Mouse (Mus musculus): ENCODE results near the gene Fmod. TPM values are rescaled to one million over a fixed set of nuclear protein-coding genes. Genes with fewer than 3 reads are reported as not detected.

Gene Fmod
- polyA plus RNA-seq, 2 experiments: 1.1 TPM

GRCm38 (mm10) chr1:134079477-134080163 is 42.6 kb downstream of the Fmod start:
- TF ChIP-seq CTCF (IDR thresholded peaks at IDR 0.05; ENCODE audit: low read depth) (no peak), EP300 (IDR thresholded peaks at IDR 0.05; ENCODE audit: low read depth) (no peak)
- H3K9me3 ChIP-seq (ENCODE audit: control insufficient read depth, low read length): no peaks in the 10 kb centered on the region
- no peak for DNase-seq (ENCODE audit: low read depth in 3 of 3, low spot score in 3 of 3)
- peaks cover 65 to 78% of the 10 kb centered on the region in 2 experiments for H3K4me1 ChIP-seq (replicated peaks; ENCODE audit: control insufficient read depth in 2 of 2, insufficient read depth in 2 of 2, low read length in 1 of 2)
- peak overlapping the region; percentile 80 for H3K27ac ChIP-seq
- H3K4me3 ChIP-seq (ENCODE audit: insufficient read depth in 1 of 2, low read depth in 2 of 2, low read length in 2 of 2): peak overlapping the region; percentile 44 to 92
- peak overlapping the region; percentile 84 for H3K9ac ChIP-seq (replicated peaks)
- WGBS (ENCODE audit: insufficient replicate concordance): 6% methylated on average over 9 of the region's 9 CpGs
- H3K4me2 ChIP-seq (ENCODE audit: low read depth): peak overlapping the region; percentile 92
- no peak for ATAC-seq (ENCODE audit: insufficient read depth)
- no peaks in the 10 kb centered on the region for H3K27me3 ChIP-seq (ENCODE audit: control insufficient read depth, insufficient read depth, low read length)
- peaks cover 32% of the 10 kb centered on the region for H3K36me3 ChIP-seq (replicated peaks; ENCODE audit: control insufficient read depth, insufficient read depth, low read depth)

- Histone ChIP-seq H3K27me3 (ENCODE audit: control insufficient read depth, insufficient read depth, low read length) (no peaks in the 10 kb centered on the region), H3K9ac (replicated peaks) (peak overlapping the region; percentile 84), H3K27ac (peak overlapping the region; percentile 80), H3K9me3 (ENCODE audit: control insufficient read depth, low read length) (no peaks in the 10 kb centered on the region), H3K4me3 (ENCODE audit: insufficient read depth in 1 of 2, low read depth in 2 of 2, low read length in 2 of 2) (no peak overlapping the region), H3K36me3 (replicated peaks; ENCODE audit: control insufficient read depth, insufficient read depth, low read depth) (peaks cover 24% of the 10 kb centered on the region), H3K4me1 (replicated peaks; ENCODE audit: control insufficient read depth in 2 of 2, insufficient read depth in 2 of 2, low read length in 1 of 2) (peaks cover 59 to 77% of the 10 kb centered on the region in 2 experiments), H3K4me2 (ENCODE audit: low read depth) (peak overlapping the region; percentile 92)
- TF ChIP-seq CTCF (IDR thresholded peaks at IDR 0.05; ENCODE audit: low read depth) (no peak), EP300 (IDR thresholded peaks at IDR 0.05; ENCODE audit: low read depth) (no peak)
- ATAC-seq (ENCODE audit: insufficient read depth) (no peak), DNase-seq (ENCODE audit: low read depth in 3 of 3, low spot score in 3 of 3) (no peak)
- 42% methylated on average over 4 of the region's 4 CpGs for WGBS (ENCODE audit: insufficient replicate concordance)
Measured at GRCm38 (mm10) chr1:134080406-134080805, 43.4 kb downstream of the Fmod start.

GRCm38 (mm10) chr1:134080881-134081450 is 43.9 kb downstream of the Fmod start:
- DNase-seq (ENCODE audit: low read depth in 3 of 3, low spot score in 3 of 3) (no peak), ATAC-seq (ENCODE audit: insufficient read depth) (no peak)
- Histone ChIP-seq H3K27me3 (ENCODE audit: control insufficient read depth, insufficient read depth, low read length) (no peaks in the 10 kb centered on the region), H3K9me3 (ENCODE audit: control insufficient read depth, low read length) (no peaks in the 10 kb centered on the region), H3K4me3 (ENCODE audit: insufficient read depth in 1 of 2, low read depth in 2 of 2, low read length in 2 of 2) (no peak overlapping the region), H3K4me2 (ENCODE audit: low read depth) (peak overlapping the region; percentile 92; the same call in 1 of the 2 replicates), H3K4me1 (replicated peaks; ENCODE audit: control insufficient read depth in 2 of 2, insufficient read depth in 2 of 2, low read length in 1 of 2) (peaks cover 53 to 73% of the 10 kb centered on the region in 2 experiments), H3K9ac (replicated peaks) (peak overlapping the region; percentile 84), H3K27ac (peak overlapping the region; percentile 80), H3K36me3 (replicated peaks; ENCODE audit: control insufficient read depth, insufficient read depth, low read depth) (peaks cover 19% of the 10 kb centered on the region)
- TF ChIP-seq CTCF (IDR thresholded peaks at IDR 0.05; ENCODE audit: low read depth): no peak
- no peak for TF ChIP-seq EP300 (IDR thresholded peaks at IDR 0.05; ENCODE audit: low read depth)
- WGBS (ENCODE audit: insufficient replicate concordance): 79% methylated on average over 5 of the region's 5 CpGs

- Histone ChIP-seq H3K27ac (peak overlapping the region; percentile 94), H3K9ac (replicated peaks) (peak overlapping the region; percentile 67), H3K4me1 (replicated peaks; ENCODE audit: control insufficient read depth in 2 of 2, insufficient read depth in 2 of 2, low read length in 1 of 2) (peaks cover 63 to 78% of the 10 kb centered on the region in 2 experiments), H3K9me3 (ENCODE audit: control insufficient read depth, low read length) (no peaks in the 10 kb centered on the region), H3K27me3 (ENCODE audit: control insufficient read depth, insufficient read depth, low read length) (no peaks in the 10 kb centered on the region), H3K4me2 (ENCODE audit: low read depth) (peak overlapping the region; percentile 66), H3K36me3 (replicated peaks; ENCODE audit: control insufficient read depth, insufficient read depth, low read depth) (no peaks in the 10 kb centered on the region), H3K4me3 (ENCODE audit: insufficient read depth in 1 of 2, low read depth in 2 of 2, low read length in 2 of 2) (peak overlapping the region; percentile 11 to 19; a peak in 2 of 4 replicates)
- 0 out of 2 replicates have a peak, but pooled peaks have one; percentile 11 for TF ChIP-seq CTCF (IDR thresholded peaks at IDR 0.05; ENCODE audit: low read depth)
- TF ChIP-seq EP300 (IDR thresholded peaks at IDR 0.05; ENCODE audit: low read depth): peak; percentile 77
- peak in 1 of 3 experiments; percentile 68 for DNase-seq (ENCODE audit: low read depth in 3 of 3, low spot score in 3 of 3)
- WGBS (ENCODE audit: insufficient replicate concordance): 34% methylated on average over 11 of the region's 11 CpGs
- ATAC-seq (ENCODE audit: insufficient read depth): peak; percentile 56
Measured at GRCm38 (mm10) chr1:134082987-134083516, 46.0 kb downstream of the Fmod start.

- DNase-seq (ENCODE audit: low read depth in 3 of 3, low spot score in 3 of 3): no peak
- H3K27ac ChIP-seq: peak overlapping the region; percentile 94
- WGBS (ENCODE audit: insufficient replicate concordance): 62% methylated on average over 8 of the region's 8 CpGs
- peaks cover 68 to 84% of the 10 kb centered on the region in 2 experiments for H3K4me1 ChIP-seq (replicated peaks; ENCODE audit: control insufficient read depth in 2 of 2, insufficient read depth in 2 of 2, low read length in 1 of 2)
- H3K4me3 ChIP-seq (ENCODE audit: insufficient read depth in 1 of 2, low read depth in 2 of 2, low read length in 2 of 2): no peak overlapping the region
- H3K27me3 ChIP-seq (ENCODE audit: control insufficient read depth, insufficient read depth, low read length): no peaks in the 10 kb centered on the region
- no peaks in the 10 kb centered on the region for H3K9me3 ChIP-seq (ENCODE audit: control insufficient read depth, low read length)
- H3K36me3 ChIP-seq (replicated peaks; ENCODE audit: control insufficient read depth, insufficient read depth, low read depth): no peaks in the 10 kb centered on the region
- 0 out of 2 replicates have a peak overlapping the region, but pooled peaks have one; percentile 21 for H3K9ac ChIP-seq (replicated peaks)
- peak overlapping the region; percentile 66 for H3K4me2 ChIP-seq (ENCODE audit: low read depth)
- TF ChIP-seq EP300 (IDR thresholded peaks at IDR 0.05; ENCODE audit: low read depth): no peak
- no peak for TF ChIP-seq CTCF (IDR thresholded peaks at IDR 0.05; ENCODE audit: low read depth)
- no peak for ATAC-seq (ENCODE audit: insufficient read depth)
Measured at GRCm38 (mm10) chr1:134083676-134084075, 46.6 kb downstream of the Fmod start.

All from liver, embryonic 14.5 days (tissue).